ENCODE assay signal across 27 mouse cellular contexts in the genomic region with DNA sequence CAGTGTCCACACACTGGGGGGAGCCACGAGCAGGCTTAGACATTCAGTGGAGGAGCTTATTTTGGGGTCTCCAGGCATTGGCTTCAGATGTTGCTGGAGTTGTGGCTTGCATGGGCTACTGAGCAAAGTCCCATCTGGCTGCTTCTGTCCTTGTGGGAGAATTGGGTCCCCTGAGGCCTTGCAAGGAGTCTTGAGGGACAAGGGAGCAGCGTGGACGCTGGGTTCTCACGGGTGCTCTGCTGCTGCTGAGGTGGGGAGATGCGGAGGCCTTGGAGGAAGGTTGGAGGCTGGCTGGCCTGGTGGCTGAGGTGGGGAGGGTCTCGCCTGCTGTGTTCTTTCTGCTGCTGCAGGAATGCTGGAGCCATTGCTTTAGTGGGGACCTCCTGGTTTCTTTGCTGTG. TPM values are rescaled to one million over a fixed set of nuclear protein-coding genes. Genes with fewer than 3 reads are reported as not detected.
"Had no signal": no experiment of that assay in that cellular context is flagged by ENCODE, and none has a peak within 500 bp of the region (broad histone marks: within the 10 kb centered on the region; RNA-seq: fewer than 3 reads in every experiment).

No protein-coding gene starts in this region.

- H3K9ac ChIP-seq: heart, embryonic 12.5 days; hindbrain, embryonic 12.5 days; hindbrain, embryonic 14.5 days; intestine, embryonic 15.5 days; kidney, embryonic 15.5 days; liver, embryonic 13.5 days had no signal

- H3K27me3 ChIP-seq: heart, embryonic 12.5 days; hindbrain, embryonic 12.5 days; intestine, embryonic 15.5 days; kidney, embryonic 15.5 days; liver, embryonic 13.5 days had no signal

- H3K27ac ChIP-seq: gastrocnemius, adult 2 months; heart, adult 2 months; hindbrain, embryonic 10.5 days; hindbrain, embryonic 12.5 days; hindbrain, embryonic 14.5 days; intestine, embryonic 15.5 days; kidney, embryonic 15.5 days; kidney, postnatal 0 days; liver, embryonic 13.5 days had no signal

- ATAC-seq: forebrain, embryonic 16.5 days; hindbrain, embryonic 16.5 days; inflammation-experienced regulatory T-cells, adult 6 months; intestine, embryonic 15.5 days had no signal

- H3K4me1 ChIP-seq: hindbrain, embryonic 10.5 days; intestine, embryonic 15.5 days; kidney, embryonic 15.5 days; liver, embryonic 13.5 days had no signal

- H3K9me3 ChIP-seq: heart, embryonic 12.5 days; hindbrain, embryonic 10.5 days; hindbrain, embryonic 12.5 days; intestine, embryonic 15.5 days; kidney, embryonic 15.5 days; liver, embryonic 13.5 days had no signal

- DNase-seq: gastrocnemius, adult 2 months; gastrocnemius, postnatal 10 days; gastrocnemius, postnatal 25 days; heart, postnatal 4 days; kidney, adult 11 months; kidney, adult 2 months; kidney, adult 9 months; kidney, postnatal 14 days; kidney, postnatal 36 days; layer of hippocampus, adult 9-11 months; layer of hippocampus, postnatal 36 days; left cerebral cortex, postnatal 4 days; liver; liver, embryonic 13.5 days had no signal

- H3K4me2 ChIP-seq: heart, embryonic 12.5 days; hindbrain, embryonic 12.5 days; hindbrain, embryonic 14.5 days; intestine, embryonic 15.5 days; kidney, embryonic 15.5 days; liver, embryonic 11.5 days; liver, embryonic 13.5 days had no signal

- H3K4me3 ChIP-seq: gastrocnemius, adult 2 months; heart, adult 2 months; heart, embryonic 12.5 days; hindbrain, embryonic 10.5 days; hindbrain, embryonic 12.5 days; intestine, embryonic 15.5 days; kidney, embryonic 15.5 days; liver, embryonic 13.5 days had no signal

RNA-seq across cellular contexts. Expression of a gene that starts 56.9 kb away (rescaled TPM):
- total RNA-seq: heart, adult 2 months; heart, postnatal 25 days had no signal
- polyA plus RNA-seq: hindbrain, embryonic 10.5 days; inflammation-experienced regulatory T-cells, adult 6 months; liver, embryonic 11.5 days; liver, embryonic 13.5 days had no signal
